Mouse (Mus musculus): ENCODE measurements at regions not wholly inside any gene's neighbourhood (a gene's known extent, or its start where the extent isn't known, plus 50 kb on each side); places are given as distances from the start of the nearest gene placed in this dataset.

- no peak for TF ChIP-seq CTCF (IDR thresholded peaks at IDR 0.05)
- ATAC-seq (no peak), DNase-seq (ENCODE audit: low read depth, low spot score) (no peak)
- POLR2A ChIA-PET: no interaction called here
- in situ Hi-C loops (cut with MboI; ENCODE audit: low pct_unique_long_range_greater_than_20kb): no loop called here
- CTCF ChIA-PET: no interaction called here
- H3K27me3 ChIP-seq: no peaks in the 10 kb centered on the region
Observed at GRCm38 (mm10) chr9:16772867-16773266, 271.8 kb upstream of the Fat3 start.

- ChIA-PET CTCF (no interaction called here), POLR2A (no interaction called here)
- ATAC-seq: no peak
- no peak for TF ChIP-seq CTCF (IDR thresholded peaks at IDR 0.05)
- no peak for DNase-seq (ENCODE audit: low read depth, low spot score)
- in situ Hi-C loops (cut with MboI; ENCODE audit: low pct_unique_long_range_greater_than_20kb): no loop called here
- no peaks in the 10 kb centered on the region for H3K27me3 ChIP-seq
Observed at GRCm38 (mm10) chr9:16727653-16728052, 226.6 kb upstream of the Fat3 start.

GRCm38 (mm10) chr9:16702431-16702830 lies 201.3 kb upstream of the Fat3 start:
- H3K27me3 ChIP-seq: no peaks in the 10 kb centered on the region
- no peak for ATAC-seq
- TF ChIP-seq CTCF (IDR thresholded peaks at IDR 0.05): no peak
- in situ Hi-C loops (cut with MboI; ENCODE audit: low pct_unique_long_range_greater_than_20kb): no loop called here
- ChIA-PET CTCF (no interaction called here), POLR2A (no interaction called here)
- DNase-seq (ENCODE audit: low read depth, low spot score): no peak

- in situ Hi-C loops (cut with MboI; ENCODE audit: low pct_unique_long_range_greater_than_20kb): no loop called here
- POLR2A ChIA-PET: no interaction called here
- H3K27me3 ChIP-seq: no peaks in the 10 kb centered on the region
- no peak for TF ChIP-seq CTCF (IDR thresholded peaks at IDR 0.05)
- DNase-seq (ENCODE audit: low read depth, low spot score) (no peak), ATAC-seq (no peak)
- CTCF ChIA-PET: no interaction called here
Observed at GRCm38 (mm10) chr9:16661527-16661926, 160.4 kb upstream of the Fat3 start.

GRCm38 (mm10) chr9:16660940-16661339 lies 159.9 kb upstream of the Fat3 start:
- in situ Hi-C loops (cut with MboI; ENCODE audit: low pct_unique_long_range_greater_than_20kb): no loop called here
- ATAC-seq (no peak), DNase-seq (ENCODE audit: low read depth, low spot score) (no peak)
- TF ChIP-seq CTCF (IDR thresholded peaks at IDR 0.05): no peak
- CTCF ChIA-PET: no interaction called here
- POLR2A ChIA-PET: no interaction called here
- H3K27me3 ChIP-seq: no peaks in the 10 kb centered on the region

Measured in Patski (cell line).